Mouse (Mus musculus) spleen, adult 2 months (tissue): ENCODE data around the gene Frmd6. TPM values are rescaled to one million over a fixed set of nuclear protein-coding genes. Genes with fewer than 3 reads are reported as not detected.

Experiments
- DNase-seq, 2 experiments: peaks; one replicate each; pipeline versions ENCODE4 v3.0.0 to v3.0.0-alpha.2; 2012 to 2021; ENCODE audit warnings: low spot score in 2 of 2, low read depth in 1 of 2
- H3K27ac ChIP-seq: fragments of 200-500 bp; 2 replicates; pipeline ENCODE4 v1.5.1; 2012; ENCODE audit warnings: low read length, inconsistent platforms; ENCODE audit not compliant: insufficient read depth
- H3K27me3 ChIP-seq: fragments of 200-500 bp; 2 replicates; pipeline ENCODE4 v1.6.1; 2012; ENCODE audit warnings: mild to moderate bottlenecking, moderate library complexity, low read length, inconsistent platforms; ENCODE audit not compliant: control insufficient read depth, insufficient read depth
- H3K36me3 ChIP-seq: fragments of 200-500 bp; 2 replicates; pipeline ENCODE4 v1.6.1; 2012; ENCODE audit warnings: mild to moderate bottlenecking, low read length, inconsistent platforms; ENCODE audit not compliant: control insufficient read depth, insufficient read depth
- H3K4me1 ChIP-seq: fragments of 200-500 bp; 2 replicates; pipeline ENCODE4 v1.6.1; 2011; ENCODE audit warnings: inconsistent platforms; ENCODE audit not compliant: control insufficient read depth, insufficient read depth, insufficient read length
- H3K4me3 ChIP-seq: fragments of 200-500 bp; 2 replicates; pipeline ENCODE4 v1.5.1; 2011; ENCODE audit warnings: mild to moderate bottlenecking, inconsistent platforms; ENCODE audit not compliant: insufficient read depth, insufficient read length; ENCODE audit errors: extremely low read depth
- CTCF ChIP-seq: fragments of 200-500 bp; IDR thresholded peaks from 2 replicates; pipeline ENCODE4 v1.5.1; 2011; ENCODE audit warnings: mild to moderate bottlenecking, inconsistent platforms; ENCODE audit not compliant: insufficient read depth, insufficient read length, insufficient replicate concordance; ENCODE audit errors: extremely low read depth
- POLR2A ChIP-seq: fragments of 200-500 bp; IDR thresholded peaks from 2 replicates; pipeline ENCODE4 v1.6.1; 2011; ENCODE audit warnings: low read depth, low read length, inconsistent platforms
- WGBS: fragments of 180-500 bp; shearing (Covaris S2); methylation state at CpG from one replicate; pipeline ENCODE4 v1.1.7; 2018; 5-methylcytosine and 5-hydroxymethylcytosine counted together
- polyA plus RNA-seq: library from polyadenylated mRNA; depleted of rRNA; stranded (reverse); fragments of >200 nt; gene quantifications from 2 replicates; pipeline ENCODE4 v1.2.3, GENCODE M21; 2012

The Frmd6 gene
- polyA plus RNA-seq, 1 experiment = 6.5 TPM

GRCm38 (mm10) chr12:70833050-70833449 is 7.7 kb downstream of the Frmd6 start:
- TF ChIP-seq POLR2A (no peak), CTCF (no peak)
- no peak overlapping the region for H3K27ac ChIP-seq
- no peak for DNase-seq
- H3K36me3 ChIP-seq = no peaks in the 10 kb centered on the region
- no peak overlapping the region for H3K4me3 ChIP-seq
- no peaks in the 10 kb centered on the region for H3K27me3 ChIP-seq
- 93% methylated on average over 3 of the region's 3 CpGs for WGBS
- 0 out of 2 replicates have a peak, but pooled peaks cover 2% of the 10 kb centered on the region for H3K4me1 ChIP-seq

- H3K4me1 ChIP-seq = 0 out of 2 replicates have a peak, but pooled peaks cover 2% of the 10 kb centered on the region
- 90% methylated on average over 4 of the region's 4 CpGs for WGBS
- no peak overlapping the region for H3K27ac ChIP-seq
- no peaks in the 10 kb centered on the region for H3K36me3 ChIP-seq
- no peak for DNase-seq
- no peak overlapping the region for H3K4me3 ChIP-seq
- no peaks in the 10 kb centered on the region for H3K27me3 ChIP-seq
- TF ChIP-seq CTCF (no peak), POLR2A (no peak)
These were observed 8.7 kb downstream of the Frmd6 start for GRCm38 (mm10) chr12:70834043-70834442.

GRCm38 (mm10) chr12:70835004-70835403 is 9.7 kb downstream of the Frmd6 start:
- no peak for DNase-seq
- H3K4me3 ChIP-seq = no peak overlapping the region
- H3K36me3 ChIP-seq = no peaks in the 10 kb centered on the region
- 0 out of 2 replicates have a peak, but pooled peaks cover 2% of the 10 kb centered on the region for H3K4me1 ChIP-seq
- H3K27me3 ChIP-seq = no peaks in the 10 kb centered on the region
- WGBS = 40% methylated on average over 5 of the region's 5 CpGs
- TF ChIP-seq CTCF (no peak), POLR2A (no peak)
- no peak overlapping the region for H3K27ac ChIP-seq

- no peak for DNase-seq
- no peak overlapping the region for H3K27ac ChIP-seq
- TF ChIP-seq CTCF (no peak), POLR2A (no peak)
- 0 out of 2 replicates have a peak, but pooled peaks cover 2% of the 10 kb centered on the region for H3K4me1 ChIP-seq
- H3K27me3 ChIP-seq = no peaks in the 10 kb centered on the region
- 87% methylated on average over 12 of the region's 12 CpGs for WGBS
- no peaks in the 10 kb centered on the region for H3K36me3 ChIP-seq
- H3K4me3 ChIP-seq = no peak overlapping the region
These were observed 12.5 kb downstream of the Frmd6 start for GRCm38 (mm10) chr12:70837792-70838321.

GRCm38 (mm10) chr12:70845371-70845770 is 20.1 kb downstream of the Frmd6 start:
- WGBS = 84% methylated on average over 2 of the region's 2 CpGs
- no peak for TF ChIP-seq CTCF
- no peak for TF ChIP-seq POLR2A

GRCm38 (mm10) chr12:70849024-70849423 is 23.7 kb downstream of the Frmd6 start:
- no peak for DNase-seq
- H3K4me3 ChIP-seq = no peak overlapping the region
- H3K27me3 ChIP-seq = no peaks in the 10 kb centered on the region
- no peaks in the 10 kb centered on the region for H3K36me3 ChIP-seq
- no peak overlapping the region for H3K27ac ChIP-seq
- WGBS = 90% methylated on average over 9 of the region's 9 CpGs
- H3K4me1 ChIP-seq = peaks cover 5% of the 10 kb centered on the region; the same call in 1 of the 2 replicates
- TF ChIP-seq CTCF (no peak), POLR2A (no peak)

More at GRCm38 (mm10) chr12:70845371-70845770, 20.1 kb downstream of the Frmd6 start:
- Histone ChIP-seq H3K27ac (no peak overlapping the region), H3K4me3 (no peak overlapping the region), H3K4me1 (no peaks in the 10 kb centered on the region), H3K36me3 (no peaks in the 10 kb centered on the region), H3K27me3 (no peaks in the 10 kb centered on the region)
- no peak for DNase-seq

GRCm38 (mm10) chr12:70849517-70850291 is 24.4 kb downstream of the Frmd6 start:
- TF ChIP-seq POLR2A (no peak), CTCF (no peak)
- H3K4me1 ChIP-seq = peaks cover 5% of the 10 kb centered on the region; the same call in 1 of the 2 replicates
- no peaks in the 10 kb centered on the region for H3K36me3 ChIP-seq
- no peak overlapping the region for H3K27ac ChIP-seq
- H3K4me3 ChIP-seq = no peak overlapping the region
- no peak for DNase-seq
- H3K27me3 ChIP-seq = no peaks in the 10 kb centered on the region
- 69% methylated on average over 11 of the region's 11 CpGs for WGBS
